Mouse (Mus musculus) cerebellum, postnatal 10 days (tissue): ENCODE measurements around the gene Tmf1.

Experiments used
- DNase-seq, 2 experiments: peaks; one replicate each; pipeline ENCODE4 v3.0.0; 2021; ENCODE audit warnings: mixed read lengths in 2 of 2

Gene Tmf1

GRCm38 (mm10) chr6:97104264-97104852 is 74.6 kb downstream of the Tmf1 start:
- DNase-seq: peak; percentile 18 to 25
